Mouse (Mus musculus) lung, postnatal 14 days (tissue): ENCODE measurements around the gene Adam25.
"Not testable (repeated sequence)": the region's sequence is repeated elsewhere in the genome, so short reads cannot be mapped to it uniquely, and the experiment has no call there.

Experiments
- DNase-seq: peaks from one replicate; pipeline ENCODE4 v3.0.0; 2021

Adam25 gene

GRCm38 (mm10) chr8:40751908-40752307 is at the start of gene Adam25:
Gene Adam25, plus strand, starts transcription at chr8:40752208.
- not testable (repeated sequence) for DNase-seq

GRCm38 (mm10) chr8:40715406-40715805 is 36.6 kb upstream of the Adam25 start:
- not testable (repeated sequence) for DNase-seq

GRCm38 (mm10) chr8:40715986-40716385 is 36.0 kb upstream of the Adam25 start:
- no peak for DNase-seq

GRCm38 (mm10) chr8:40783320-40783719 is 31.3 kb downstream of the Adam25 start:
- no peak for DNase-seq

GRCm38 (mm10) chr8:40792973-40793372 is 41.0 kb downstream of the Adam25 start, which contains the start of gene Adam20:
Gene Adam20, plus strand, starts transcription at chr8:40793273.
- DNase-seq, result not testable (repeated sequence)

- no peak for DNase-seq
These were observed 51.5 kb downstream of the Adam25 start for GRCm38 (mm10) chr8:40803379-40804079.
